Mouse (Mus musculus): ENCODE data around the gene Cdkn1b.

Gene Cdkn1b

GRCm38 (mm10) chr6:134920190-134921013, at the start of gene Cdkn1b:
Gene Cdkn1b (plus strand): TSS chr6:134920401.
- DNase-seq (ENCODE audit: low read depth, low spot score), result peak; percentile 90

GRCm38 (mm10) chr6:134870887-134871286, 49.3 kb upstream of the Cdkn1b start:
- DNase-seq (ENCODE audit: low read depth, low spot score), result no peak

GRCm38 (mm10) chr6:134872236-134872635, 48.0 kb upstream of the Cdkn1b start:
- no peak for DNase-seq (ENCODE audit: low read depth, low spot score)

- DNase-seq (ENCODE audit: low read depth, low spot score), result no peak
Measured at GRCm38 (mm10) chr6:134873018-134873417, 47.2 kb upstream of the Cdkn1b start.

GRCm38 (mm10) chr6:134876795-134877194, 43.4 kb upstream of the Cdkn1b start:
- DNase-seq (ENCODE audit: low read depth, low spot score), result peak; percentile 35

- no peak for DNase-seq (ENCODE audit: low read depth, low spot score)
Measured at GRCm38 (mm10) chr6:134877276-134877675, 42.9 kb upstream of the Cdkn1b start.

GRCm38 (mm10) chr6:134877892-134878291, 42.3 kb upstream of the Cdkn1b start:
- no peak for DNase-seq (ENCODE audit: low read depth, low spot score)

- no peak for DNase-seq (ENCODE audit: low read depth, low spot score)
Measured at GRCm38 (mm10) chr6:134879556-134879955, 40.6 kb upstream of the Cdkn1b start.

GRCm38 (mm10) chr6:134880046-134880445, 40.2 kb upstream of the Cdkn1b start:
- DNase-seq (ENCODE audit: low read depth, low spot score), result no peak

GRCm38 (mm10) chr6:134883661-134884060, 36.5 kb upstream of the Cdkn1b start:
- no peak for DNase-seq (ENCODE audit: low read depth, low spot score)

- DNase-seq (ENCODE audit: low read depth, low spot score), result no peak
Measured at GRCm38 (mm10) chr6:134885515-134885914, 34.7 kb upstream of the Cdkn1b start.

- no peak for DNase-seq (ENCODE audit: low read depth, low spot score)
Measured at GRCm38 (mm10) chr6:134886475-134886874, 33.7 kb upstream of the Cdkn1b start.

- no peak for DNase-seq (ENCODE audit: low read depth, low spot score)
Measured at GRCm38 (mm10) chr6:134887008-134887407, 33.2 kb upstream of the Cdkn1b start.

- DNase-seq (ENCODE audit: low read depth, low spot score), result peak; percentile 60
Measured at GRCm38 (mm10) chr6:134887711-134888449, 32.3 kb upstream of the Cdkn1b start.

GRCm38 (mm10) chr6:134888563-134889017, 31.6 kb upstream of the Cdkn1b start:
- peak; percentile 43 for DNase-seq (ENCODE audit: low read depth, low spot score)

- DNase-seq (ENCODE audit: low read depth, low spot score), result no peak
Measured at GRCm38 (mm10) chr6:134889763-134890162, 30.4 kb upstream of the Cdkn1b start.

- DNase-seq (ENCODE audit: low read depth, low spot score), result no peak
Measured at GRCm38 (mm10) chr6:134890436-134890835, 29.8 kb upstream of the Cdkn1b start.

GRCm38 (mm10) chr6:134896570-134897436, 23.4 kb upstream of the Cdkn1b start:
- no peak for DNase-seq (ENCODE audit: low read depth, low spot score)

- DNase-seq (ENCODE audit: low read depth, low spot score), result peak; percentile 92
Measured at GRCm38 (mm10) chr6:134897443-134898094, 22.6 kb upstream of the Cdkn1b start.

- DNase-seq (ENCODE audit: low read depth, low spot score), result peak; percentile 96
Measured at GRCm38 (mm10) chr6:134898095-134898965, 21.9 kb upstream of the Cdkn1b start, which contains the start of gene Gpr19. Gene Gpr19 (minus strand): TSS chr6:134898578.
